Mouse (Mus musculus): Measurements from ENCODE around the gene Krt83. TPM values are rescaled to one million over a fixed set of nuclear protein-coding genes. Genes with fewer than 3 reads are reported as not detected.
A peak's percentile ranks its signal among the peaks of the same experiment; 100 is the strongest.
"Not testable (repeated sequence)": the region's sequence is repeated elsewhere in the genome, so short reads cannot be mapped to it uniquely, and the experiment has no call there.

Krt83 gene
- polyA plus RNA-seq, 2 experiments: 0.06 TPM; not detected in 1

GRCm38 (mm10) chr15:101522556-101523232 lies 31.4 kb upstream of the Krt83 start:
- ATAC-seq (ENCODE audit: low FRiP score, low read depth): no peak

GRCm38 (mm10) chr15:101519792-101520191 lies 28.5 kb upstream of the Krt83 start:
- no peak overlapping the region for H3K4me2 ChIP-seq (replicated peaks; ENCODE audit: low read depth, low read length, severe bottlenecking)
- H3K4me1 ChIP-seq (ENCODE audit: control insufficient read depth, insufficient read depth, low read length): no peaks in the 10 kb centered on the region
- H3K27me3 ChIP-seq (ENCODE audit: control insufficient read depth, insufficient read depth, low read length): no peaks in the 10 kb centered on the region
- no peak overlapping the region for H3K4me3 ChIP-seq (replicated peaks; ENCODE audit: low read length)
- no peak for TF ChIP-seq POLR2A (IDR thresholded peaks at IDR 0.05; ENCODE audit: borderline replicate concordance, extremely low read depth, insufficient read depth, insufficient read length)
- peak; percentile 84 for DNase-seq (ENCODE audit: low spot score)
- WGBS: 16% methylated on average over 2 of the region's 2 CpGs
- H3K36me3 ChIP-seq (ENCODE audit: control insufficient read depth, insufficient read depth, low read length): no peaks in the 10 kb centered on the region
- H3K9ac ChIP-seq (ENCODE audit: low read depth, low read length, severe bottlenecking): no peak overlapping the region
- no peaks in the 10 kb centered on the region for H3K9me3 ChIP-seq (ENCODE audit: control insufficient read depth, low read length)
- no peak overlapping the region for H3K27ac ChIP-seq (replicated peaks; ENCODE audit: low read depth, low read length)
- no peak for ATAC-seq (ENCODE audit: low FRiP score, low read depth)

More at GRCm38 (mm10) chr15:101522556-101523232, 31.4 kb upstream of the Krt83 start:
- Histone ChIP-seq H3K27me3 (ENCODE audit: control insufficient read depth, insufficient read depth, low read length) (no peaks in the 10 kb centered on the region), H3K27ac (replicated peaks; ENCODE audit: low read depth, low read length) (no peak overlapping the region), H3K9ac (ENCODE audit: low read depth, low read length, severe bottlenecking) (no peak overlapping the region), H3K4me1 (ENCODE audit: control insufficient read depth, insufficient read depth, low read length) (no peaks in the 10 kb centered on the region), H3K4me3 (replicated peaks; ENCODE audit: low read length) (no peak overlapping the region), H3K4me2 (replicated peaks; ENCODE audit: low read depth, low read length, severe bottlenecking) (no peak overlapping the region), H3K36me3 (ENCODE audit: control insufficient read depth, insufficient read depth, low read length) (no peaks in the 10 kb centered on the region), H3K9me3 (ENCODE audit: control insufficient read depth, low read length) (no peaks in the 10 kb centered on the region)
- WGBS: 77% methylated on average over 4 of the region's 4 CpGs
- no peak for TF ChIP-seq POLR2A (IDR thresholded peaks at IDR 0.05; ENCODE audit: borderline replicate concordance, extremely low read depth, insufficient read depth, insufficient read length)
- DNase-seq (ENCODE audit: low spot score): no peak

GRCm38 (mm10) chr15:101517161-101517560 lies 25.8 kb upstream of the Krt83 start, which contains the start of gene Gm49425:
Gene Gm49425 (minus strand): TSS chr15:101517261.
- not testable (repeated sequence) for H3K9ac ChIP-seq (ENCODE audit: low read depth, low read length, severe bottlenecking); H3K27ac ChIP-seq (replicated peaks; ENCODE audit: low read depth, low read length); H3K27me3 ChIP-seq (ENCODE audit: control insufficient read depth, insufficient read depth, low read length); ATAC-seq (ENCODE audit: low FRiP score, low read depth); H3K36me3 ChIP-seq (ENCODE audit: control insufficient read depth, insufficient read depth, low read length); DNase-seq (ENCODE audit: low spot score); H3K9me3 ChIP-seq (ENCODE audit: control insufficient read depth, low read length); H3K4me3 ChIP-seq (replicated peaks; ENCODE audit: low read length); H3K4me2 ChIP-seq (replicated peaks; ENCODE audit: low read depth, low read length, severe bottlenecking); H3K4me1 ChIP-seq (ENCODE audit: control insufficient read depth, insufficient read depth, low read length)
- WGBS: 72% methylated on average over 2 of the region's 2 CpGs

GRCm38 (mm10) chr15:101508247-101508646 lies 16.9 kb upstream of the Krt83 start:
- no peaks in the 10 kb centered on the region for H3K27me3 ChIP-seq (ENCODE audit: control insufficient read depth, insufficient read depth, low read length)
- H3K9me3 ChIP-seq (ENCODE audit: control insufficient read depth, low read length): no peaks in the 10 kb centered on the region
- 67% methylated on average over 9 of the region's 9 CpGs for WGBS
- DNase-seq (ENCODE audit: low spot score) (no peak), ATAC-seq (ENCODE audit: low FRiP score, low read depth) (no peak)
- TF ChIP-seq POLR2A (IDR thresholded peaks at IDR 0.05; ENCODE audit: borderline replicate concordance, extremely low read depth, insufficient read depth, insufficient read length): no peak
- no peak overlapping the region for H3K4me3 ChIP-seq (replicated peaks; ENCODE audit: low read length)
- H3K9ac ChIP-seq (ENCODE audit: low read depth, low read length, severe bottlenecking): no peak overlapping the region
- no peaks in the 10 kb centered on the region for H3K4me1 ChIP-seq (ENCODE audit: control insufficient read depth, insufficient read depth, low read length)
- no peaks in the 10 kb centered on the region for H3K36me3 ChIP-seq (ENCODE audit: control insufficient read depth, insufficient read depth, low read length)
- H3K27ac ChIP-seq (replicated peaks; ENCODE audit: low read depth, low read length): no peak overlapping the region
- H3K4me2 ChIP-seq (replicated peaks; ENCODE audit: low read depth, low read length, severe bottlenecking): no peak overlapping the region

GRCm38 (mm10) chr15:101506896-101507758 lies 15.8 kb upstream of the Krt83 start:
- H3K9ac ChIP-seq (ENCODE audit: low read depth, low read length, severe bottlenecking): no peak overlapping the region
- 55% methylated on average over 14 of the region's 14 CpGs for WGBS
- TF ChIP-seq POLR2A (IDR thresholded peaks at IDR 0.05; ENCODE audit: borderline replicate concordance, extremely low read depth, insufficient read depth, insufficient read length): no peak

More at GRCm38 (mm10) chr15:101506896-101507758, 15.8 kb upstream of the Krt83 start:
- no peaks in the 10 kb centered on the region for H3K4me1 ChIP-seq (ENCODE audit: control insufficient read depth, insufficient read depth, low read length)
- H3K27ac ChIP-seq (replicated peaks; ENCODE audit: low read depth, low read length): no peak overlapping the region
- no peak for DNase-seq (ENCODE audit: low spot score)
- no peaks in the 10 kb centered on the region for H3K27me3 ChIP-seq (ENCODE audit: control insufficient read depth, insufficient read depth, low read length)
- no peak overlapping the region for H3K4me2 ChIP-seq (replicated peaks; ENCODE audit: low read depth, low read length, severe bottlenecking)
- H3K36me3 ChIP-seq (ENCODE audit: control insufficient read depth, insufficient read depth, low read length): no peaks in the 10 kb centered on the region
- H3K9me3 ChIP-seq (ENCODE audit: control insufficient read depth, low read length): no peaks in the 10 kb centered on the region
- H3K4me3 ChIP-seq (replicated peaks; ENCODE audit: low read length): no peak overlapping the region
- ATAC-seq (ENCODE audit: low FRiP score, low read depth): no peak

Measured in limb, embryonic 14.5 days (tissue).